Mouse (Mus musculus) megakaryocyte, embryonic 14.5 days (primary cell): ENCODE data around the gene Epha4.

Experiments used
- FLI1 ChIP-seq: IDR thresholded peaks from 2 replicates; pipeline ENCODE4 v1.6.1; 2012; ENCODE audit warnings: low read length, inconsistent platforms, mixed read lengths
- GATA1 ChIP-seq: IDR thresholded peaks from 3 replicates; pipeline ENCODE4 v1.6.1; 2012; ENCODE audit warnings: mixed read lengths, low read length, inconsistent platforms, borderline replicate concordance

- TF ChIP-seq GATA1 (no peak), FLI1 (no peak)
Observed at GRCm38 (mm10) chr1:77407417-77407816, 107.5 kb downstream of the Epha4 start.
